Mouse (Mus musculus): ENCODE data around the gene Syt12. TPM values are rescaled to one million over a fixed set of nuclear protein-coding genes. Genes with fewer than 3 reads are reported as not detected.

Syt12 gene
- polyA plus RNA-seq, 1 experiment from 2014 or later, result 2.8 TPM

GRCm38 (mm10) chr19:4491080-4491695 is 13.9 kb upstream of the Syt12 start:
- no peaks in the 10 kb centered on the region for H3K4me1 ChIP-seq (ENCODE audit: insufficient read depth, low read length)
- no peak for ATAC-seq (ENCODE audit: low FRiP score, low TSS enrichment)
- H3K36me3 ChIP-seq (ENCODE audit: insufficient read depth, low read length), result no peaks in the 10 kb centered on the region
- H3K4me2 ChIP-seq (replicated peaks; ENCODE audit: low read depth, low read length), result no peak overlapping the region
- H3K27me3 ChIP-seq (ENCODE audit: insufficient read depth, low read length), result no peaks in the 10 kb centered on the region
- no peak overlapping the region for H3K9ac ChIP-seq (replicated peaks; ENCODE audit: low read length)
- 58% methylated on average over 10 of the region's 10 CpGs for WGBS
- H3K9me3 ChIP-seq (ENCODE audit: low read length), result no peaks in the 10 kb centered on the region
- no peak overlapping the region for H3K27ac ChIP-seq (ENCODE audit: low read length)
- no peak overlapping the region for H3K4me3 ChIP-seq (ENCODE audit: low read length)

GRCm38 (mm10) chr19:4487877-4488276 is 10.6 kb upstream of the Syt12 start:
- H3K4me1 ChIP-seq (ENCODE audit: insufficient read depth, low read length), result peaks cover 14% of the 10 kb centered on the region
- no peak overlapping the region for H3K27ac ChIP-seq (ENCODE audit: low read length)
- no peaks in the 10 kb centered on the region for H3K36me3 ChIP-seq (ENCODE audit: insufficient read depth, low read length)
- no peaks in the 10 kb centered on the region for H3K9me3 ChIP-seq (ENCODE audit: low read length)
- H3K27me3 ChIP-seq (ENCODE audit: insufficient read depth, low read length), result no peaks in the 10 kb centered on the region
- no peak overlapping the region for H3K4me3 ChIP-seq (ENCODE audit: low read length)
- no peak overlapping the region for H3K9ac ChIP-seq (replicated peaks; ENCODE audit: low read length)
- 89% methylated on average over 2 of the region's 2 CpGs for WGBS
- ATAC-seq (ENCODE audit: low FRiP score, low TSS enrichment), result no peak
- no peak overlapping the region for H3K4me2 ChIP-seq (replicated peaks; ENCODE audit: low read depth, low read length)

DNA sequence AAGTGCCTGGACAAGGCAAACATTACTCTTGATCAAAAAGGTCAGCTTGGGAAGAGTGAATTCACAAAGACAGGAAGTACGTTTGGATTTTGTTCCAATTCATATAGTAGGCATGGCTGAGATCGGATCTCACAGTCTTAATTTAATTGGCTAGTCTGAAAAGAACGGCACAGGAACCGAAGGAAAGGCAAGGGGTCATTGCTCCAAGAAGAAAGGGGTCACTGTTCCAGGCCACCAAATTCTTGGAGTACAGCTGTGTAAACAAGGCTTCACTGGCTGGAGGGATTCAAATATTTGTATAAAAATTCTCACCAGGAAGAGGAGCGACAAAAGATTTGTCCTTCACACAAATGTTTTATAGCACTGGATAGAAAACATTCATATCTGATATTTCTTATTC is 7.8 kb upstream of the Syt12 start:
- 0 out of 2 replicates have a peak, but pooled peaks have one; percentile 31 for ATAC-seq (ENCODE audit: low FRiP score, low TSS enrichment)
- 7% methylated on average over 5 of the region's 5 CpGs for WGBS
- no peak overlapping the region for H3K4me2 ChIP-seq (replicated peaks; ENCODE audit: low read depth, low read length)
- no peaks in the 10 kb centered on the region for H3K9me3 ChIP-seq (ENCODE audit: low read length)
- no peaks in the 10 kb centered on the region for H3K36me3 ChIP-seq (ENCODE audit: insufficient read depth, low read length)
- H3K4me1 ChIP-seq (ENCODE audit: insufficient read depth, low read length), result peaks cover 14% of the 10 kb centered on the region
- H3K27me3 ChIP-seq (ENCODE audit: insufficient read depth, low read length), result no peaks in the 10 kb centered on the region
- peak overlapping the region; percentile 80 for H3K27ac ChIP-seq (ENCODE audit: low read length)
- no peak overlapping the region for H3K4me3 ChIP-seq (ENCODE audit: low read length)
- no peak overlapping the region for H3K9ac ChIP-seq (replicated peaks; ENCODE audit: low read length)

DNA sequence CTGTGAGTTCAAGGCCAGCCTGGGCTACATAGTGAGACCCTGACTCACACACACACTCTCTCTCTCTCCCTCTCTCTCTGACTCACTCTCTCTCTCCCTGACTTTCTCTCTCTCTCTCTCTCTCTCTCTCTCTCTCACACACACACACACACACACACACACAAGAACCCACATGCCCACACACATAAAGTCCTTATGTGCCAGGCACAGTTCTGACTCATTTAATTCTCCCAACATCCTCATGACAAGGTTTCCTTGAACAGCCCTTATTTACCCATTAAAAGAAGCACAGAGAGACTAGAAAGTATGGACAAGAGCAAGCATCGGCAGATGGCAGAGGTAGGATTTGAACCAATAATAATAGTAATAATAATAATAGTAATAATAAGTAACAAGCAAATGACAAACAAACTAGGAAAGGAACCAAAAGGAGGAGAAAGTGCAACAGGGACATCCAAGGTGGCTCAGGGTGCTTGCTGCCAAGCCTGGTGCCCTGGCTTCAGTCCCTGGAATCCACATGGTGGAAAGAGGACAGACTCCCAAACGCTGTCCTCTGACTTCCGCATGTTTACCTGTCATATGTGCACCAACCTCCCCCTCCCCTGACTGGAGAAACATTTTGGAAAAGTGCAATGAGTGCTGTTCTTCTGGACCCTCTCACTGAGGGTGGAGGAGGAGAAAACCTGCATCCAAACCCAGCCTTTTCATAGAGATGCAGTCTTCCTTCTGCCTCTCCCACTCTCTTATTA is 5.0 kb upstream of the Syt12 start:
- Histone ChIP-seq H3K36me3 (ENCODE audit: insufficient read depth, low read length) (no peaks in the 10 kb centered on the region), H3K27me3 (ENCODE audit: insufficient read depth, low read length) (no peaks in the 10 kb centered on the region), H3K9ac (replicated peaks; ENCODE audit: low read length) (no peak overlapping the region), H3K4me2 (replicated peaks; ENCODE audit: low read depth, low read length) (no peak overlapping the region), H3K9me3 (ENCODE audit: low read length) (no peaks in the 10 kb centered on the region), H3K4me3 (ENCODE audit: low read length) (no peak overlapping the region), H3K27ac (ENCODE audit: low read length) (no peak overlapping the region), H3K4me1 (ENCODE audit: insufficient read depth, low read length) (peaks cover 20% of the 10 kb centered on the region)
- ATAC-seq (ENCODE audit: low FRiP score, low TSS enrichment), result no peak
- 82% methylated on average over 3 of the region's 3 CpGs for WGBS

- H3K9me3 ChIP-seq (ENCODE audit: low read length), result no peaks in the 10 kb centered on the region
- 40% methylated on average over 4 of the region's 4 CpGs for WGBS
- no peak overlapping the region for H3K27ac ChIP-seq (ENCODE audit: low read length)
- peaks cover 29% of the 10 kb centered on the region for H3K4me1 ChIP-seq (ENCODE audit: insufficient read depth, low read length)
- no peaks in the 10 kb centered on the region for H3K27me3 ChIP-seq (ENCODE audit: insufficient read depth, low read length)
- no peaks in the 10 kb centered on the region for H3K36me3 ChIP-seq (ENCODE audit: insufficient read depth, low read length)
- no peak overlapping the region for H3K4me2 ChIP-seq (replicated peaks; ENCODE audit: low read depth, low read length)
- ATAC-seq (ENCODE audit: low FRiP score, low TSS enrichment), result no peak
- no peak overlapping the region for H3K9ac ChIP-seq (replicated peaks; ENCODE audit: low read length)
- H3K4me3 ChIP-seq (ENCODE audit: low read length), result no peak overlapping the region
Measured at GRCm38 (mm10) chr19:4481326-4481725, 4.1 kb upstream of the Syt12 start.

- H3K36me3 ChIP-seq (ENCODE audit: insufficient read depth, low read length), result no peaks in the 10 kb centered on the region
- H3K27me3 ChIP-seq (ENCODE audit: insufficient read depth, low read length), result peaks cover 6% of the 10 kb centered on the region; the same call in 1 of the 2 replicates
- ATAC-seq (ENCODE audit: low FRiP score, low TSS enrichment), result no peak
- no peak overlapping the region for H3K9ac ChIP-seq (replicated peaks; ENCODE audit: low read length)
- no peak overlapping the region for H3K27ac ChIP-seq (ENCODE audit: low read length)
- no peak overlapping the region for H3K4me3 ChIP-seq (ENCODE audit: low read length)
- H3K4me2 ChIP-seq (replicated peaks; ENCODE audit: low read depth, low read length), result no peak overlapping the region
- H3K4me1 ChIP-seq (ENCODE audit: insufficient read depth, low read length), result peaks cover 25% of the 10 kb centered on the region
- 88% methylated on average over 2 of the region's 2 CpGs for WGBS
- H3K9me3 ChIP-seq (ENCODE audit: low read length), result no peaks in the 10 kb centered on the region
Measured at GRCm38 (mm10) chr19:4480041-4480440, 2.8 kb upstream of the Syt12 start.

DNA sequence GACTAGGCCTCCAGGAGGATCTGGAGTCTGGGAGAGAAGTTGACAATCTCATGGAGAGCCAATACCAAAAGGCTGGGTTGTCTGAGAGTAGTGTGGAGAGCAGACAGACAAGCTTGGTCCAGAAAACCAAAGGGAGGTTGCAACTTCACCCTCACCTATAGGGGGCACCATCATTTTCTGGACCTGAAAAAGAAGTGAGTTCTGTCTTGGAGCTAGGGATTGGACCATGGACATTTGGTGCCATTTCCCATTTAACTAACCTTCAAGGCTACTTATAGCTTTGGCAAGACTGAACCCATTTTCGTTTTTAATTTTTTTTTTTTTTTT is 906 bp upstream of the Syt12 start:
- no peak for ATAC-seq (ENCODE audit: low FRiP score, low TSS enrichment)
- 47% methylated on average over 1 of the region's 1 CpGs for WGBS
- no peak overlapping the region for H3K27ac ChIP-seq (ENCODE audit: low read length)
- H3K27me3 ChIP-seq (ENCODE audit: insufficient read depth, low read length), result peaks cover 6% of the 10 kb centered on the region; the same call in 1 of the 2 replicates
- peaks cover 16% of the 10 kb centered on the region for H3K4me1 ChIP-seq (ENCODE audit: insufficient read depth, low read length)
- H3K36me3 ChIP-seq (ENCODE audit: insufficient read depth, low read length), result no peaks in the 10 kb centered on the region
- no peak overlapping the region for H3K4me3 ChIP-seq (ENCODE audit: low read length)
- no peak overlapping the region for H3K9ac ChIP-seq (replicated peaks; ENCODE audit: low read length)
- no peak overlapping the region for H3K4me2 ChIP-seq (replicated peaks; ENCODE audit: low read depth, low read length)
- H3K9me3 ChIP-seq (ENCODE audit: low read length), result no peaks in the 10 kb centered on the region

DNA sequence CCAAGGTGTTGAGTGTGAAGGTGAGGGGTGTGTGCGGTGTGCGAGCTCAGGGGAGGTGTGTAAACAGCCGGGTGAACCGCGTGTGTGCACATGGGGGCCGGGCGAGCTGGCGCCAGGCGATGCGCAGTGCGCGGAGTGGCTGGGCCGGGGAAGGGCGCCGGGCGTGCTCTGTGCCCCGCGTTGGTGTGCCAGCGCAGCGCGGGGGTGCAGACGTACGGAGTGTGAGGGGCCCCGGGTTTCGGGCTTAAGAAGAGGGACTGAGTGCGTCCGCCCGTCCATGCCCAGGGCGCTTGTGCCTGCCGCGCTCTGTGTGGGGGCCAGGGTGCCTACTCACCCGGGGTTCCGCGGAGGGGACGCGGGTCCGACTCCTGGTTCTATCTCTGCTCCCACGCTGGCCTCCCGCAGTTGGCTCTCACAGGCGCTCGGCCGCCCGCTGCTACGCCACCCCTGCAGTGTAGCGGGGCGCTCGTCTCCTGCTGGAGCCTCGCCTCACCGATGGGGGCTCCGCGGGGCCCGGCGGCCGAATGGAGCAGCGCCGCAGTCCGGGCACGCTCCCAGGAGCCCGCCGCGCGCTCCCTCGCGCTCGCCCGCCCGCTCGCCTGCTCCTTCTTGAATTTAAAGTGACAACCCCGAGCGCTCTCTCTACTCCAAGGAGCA is 518 bp downstream of the Syt12 start:
- no peaks in the 10 kb centered on the region for H3K9me3 ChIP-seq (ENCODE audit: low read length)
- no peaks in the 10 kb centered on the region for H3K36me3 ChIP-seq (ENCODE audit: insufficient read depth, low read length)
- H3K4me2 ChIP-seq (replicated peaks; ENCODE audit: low read depth, low read length), result peak overlapping the region; percentile 98
- 0% methylated on average over 55 of the region's 70 CpGs for WGBS
- peaks cover 6% of the 10 kb centered on the region; the same call in 1 of the 2 replicates for H3K27me3 ChIP-seq (ENCODE audit: insufficient read depth, low read length)
- peak overlapping the region; percentile 62 for H3K4me3 ChIP-seq (ENCODE audit: low read length)
- H3K4me1 ChIP-seq (ENCODE audit: insufficient read depth, low read length), result peaks cover 16% of the 10 kb centered on the region
- H3K27ac ChIP-seq (ENCODE audit: low read length), result no peak overlapping the region
- peak; percentile 68 for ATAC-seq (ENCODE audit: low FRiP score, low TSS enrichment)
- H3K9ac ChIP-seq (replicated peaks; ENCODE audit: low read length), result peak overlapping the region; percentile 75

GRCm38 (mm10) chr19:4475224-4475925 is 1.9 kb downstream of the Syt12 start:
- H3K4me1 ChIP-seq (ENCODE audit: insufficient read depth, low read length), result peaks cover 16% of the 10 kb centered on the region
- peaks cover 6% of the 10 kb centered on the region; the same call in 1 of the 2 replicates for H3K27me3 ChIP-seq (ENCODE audit: insufficient read depth, low read length)
- H3K36me3 ChIP-seq (ENCODE audit: insufficient read depth, low read length), result no peaks in the 10 kb centered on the region
- no peak overlapping the region for H3K27ac ChIP-seq (ENCODE audit: low read length)
- H3K9ac ChIP-seq (replicated peaks; ENCODE audit: low read length), result no peak overlapping the region
- H3K9me3 ChIP-seq (ENCODE audit: low read length), result no peaks in the 10 kb centered on the region
- no peak overlapping the region for H3K4me2 ChIP-seq (replicated peaks; ENCODE audit: low read depth, low read length)
- no peak overlapping the region for H3K4me3 ChIP-seq (ENCODE audit: low read length)
- no peak for ATAC-seq (ENCODE audit: low FRiP score, low TSS enrichment)
- WGBS, result 67% methylated on average over 11 of the region's 11 CpGs
